Mouse (Mus musculus): ENCODE data around the gene Olfm1. TPM values are rescaled to one million over a fixed set of nuclear protein-coding genes. Genes with fewer than 3 reads are reported as not detected.

Olfm1 gene
- polyA plus RNA-seq, 1 experiment from 2014 or later = 7.6 TPM

GRCm38 (mm10) chr2:28216211-28216775 lies 23.5 kb downstream of the Olfm1 start:
- 67% methylated on average over 5 of the region's 5 CpGs for WGBS (ENCODE audit: insufficient replicate concordance)
- H3K27me3 ChIP-seq (ENCODE audit: control insufficient read depth, insufficient read depth, low read length) = peaks cover 7% of the 10 kb centered on the region; the same call in 1 of the 2 replicates
- H3K36me3 ChIP-seq (ENCODE audit: control insufficient read depth, insufficient read depth, low read length) = no peaks in the 10 kb centered on the region
- no peak overlapping the region for H3K27ac ChIP-seq (ENCODE audit: low read depth, low read length)
- H3K9ac ChIP-seq (ENCODE audit: low read depth, low read length) = no peak overlapping the region
- no peak for ATAC-seq (replicated peaks; ENCODE audit: insufficient number of reproducible peaks, low FRiP score, low TSS enrichment)
- no peak overlapping the region for H3K4me3 ChIP-seq (ENCODE audit: low read depth, low read length)
- H3K4me1 ChIP-seq (ENCODE audit: control insufficient read depth, insufficient read depth, low read length) = 0 out of 2 replicates have a peak, but pooled peaks cover 4% of the 10 kb centered on the region
- H3K9me3 ChIP-seq (replicated peaks; ENCODE audit: control insufficient read depth, low read length) = no peaks in the 10 kb centered on the region
- no peak overlapping the region for H3K4me2 ChIP-seq

DNA sequence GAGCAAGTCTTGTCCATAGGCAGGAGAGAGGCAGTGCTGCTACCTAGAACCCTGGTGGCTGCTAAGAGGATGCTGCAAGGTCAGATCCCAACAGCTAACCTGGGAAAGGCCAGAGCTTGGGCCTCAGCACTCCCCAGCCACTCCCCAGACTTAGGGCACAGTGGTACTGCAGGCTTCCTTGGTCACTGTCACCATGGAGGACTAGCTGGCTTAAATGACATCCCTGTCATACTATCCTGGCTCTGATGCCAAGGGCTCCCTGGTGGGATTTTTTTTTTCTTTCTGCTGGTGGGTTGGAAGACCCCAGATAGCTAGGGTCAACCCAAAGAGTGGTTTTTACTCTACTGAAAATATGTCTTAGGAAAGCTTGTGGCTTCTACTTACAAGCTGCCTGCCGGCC lies 25.0 kb downstream of the Olfm1 start:
- Histone ChIP-seq H3K9me3 (replicated peaks; ENCODE audit: control insufficient read depth, low read length) (no peaks in the 10 kb centered on the region), H3K27ac (ENCODE audit: low read depth, low read length) (no peak overlapping the region), H3K27me3 (ENCODE audit: control insufficient read depth, insufficient read depth, low read length) (no peaks in the 10 kb centered on the region), H3K36me3 (ENCODE audit: control insufficient read depth, insufficient read depth, low read length) (no peaks in the 10 kb centered on the region), H3K4me3 (ENCODE audit: low read depth, low read length) (no peak overlapping the region), H3K4me2 (no peak overlapping the region), H3K4me1 (ENCODE audit: control insufficient read depth, insufficient read depth, low read length) (0 out of 2 replicates have a peak, but pooled peaks cover 4% of the 10 kb centered on the region), H3K9ac (ENCODE audit: low read depth, low read length) (no peak overlapping the region)
- WGBS (ENCODE audit: insufficient replicate concordance) = 91% methylated on average over 1 of the region's 1 CpGs
- no peak for ATAC-seq (replicated peaks; ENCODE audit: insufficient number of reproducible peaks, low FRiP score, low TSS enrichment)

DNA sequence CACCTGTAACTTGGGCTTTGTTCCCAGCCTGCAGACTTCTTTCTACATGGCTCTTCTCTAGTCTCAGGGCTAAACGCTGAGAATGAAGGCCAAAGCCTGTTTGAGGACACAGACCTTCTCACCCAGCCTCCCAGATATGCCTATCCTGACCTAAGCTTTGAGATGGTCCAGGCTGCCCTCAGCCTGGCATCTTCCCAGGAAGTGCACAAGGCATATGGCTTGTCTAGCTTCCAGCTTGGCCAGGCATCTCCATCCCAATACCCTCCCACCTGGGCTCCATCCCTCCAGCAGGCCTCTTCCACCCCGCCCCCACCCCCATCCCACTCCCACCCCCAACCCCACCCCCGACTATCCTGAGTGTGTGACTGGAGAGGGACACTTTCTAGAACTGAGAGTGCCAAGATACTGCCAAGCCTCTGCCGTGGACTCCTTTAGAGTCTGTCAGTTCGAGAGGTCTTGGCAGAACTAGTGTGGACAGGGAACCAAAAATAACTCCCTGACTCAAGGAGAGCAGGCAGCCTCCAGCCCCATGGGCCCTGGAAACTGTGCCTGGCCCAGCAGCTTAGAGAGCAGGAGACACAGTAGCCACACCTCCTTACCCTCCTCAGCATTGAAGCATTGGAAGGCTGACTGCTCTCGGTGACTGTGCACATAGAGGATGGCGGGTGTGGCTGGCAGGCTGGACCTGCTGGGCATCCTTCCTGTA lies 26.0 kb downstream of the Olfm1 start:
- Histone ChIP-seq H3K4me1 (ENCODE audit: control insufficient read depth, insufficient read depth, low read length) (0 out of 2 replicates have a peak, but pooled peaks cover 4% of the 10 kb centered on the region), H3K27me3 (ENCODE audit: control insufficient read depth, insufficient read depth, low read length) (no peaks in the 10 kb centered on the region), H3K27ac (ENCODE audit: low read depth, low read length) (no peak overlapping the region), H3K4me2 (no peak overlapping the region), H3K36me3 (ENCODE audit: control insufficient read depth, insufficient read depth, low read length) (no peaks in the 10 kb centered on the region), H3K9ac (ENCODE audit: low read depth, low read length) (no peak overlapping the region), H3K4me3 (ENCODE audit: low read depth, low read length) (no peak overlapping the region), H3K9me3 (replicated peaks; ENCODE audit: control insufficient read depth, low read length) (no peaks in the 10 kb centered on the region)
- no peak for ATAC-seq (replicated peaks; ENCODE audit: insufficient number of reproducible peaks, low FRiP score, low TSS enrichment)
- 38% methylated on average over 7 of the region's 7 CpGs for WGBS (ENCODE audit: insufficient replicate concordance)

GRCm38 (mm10) chr2:28219625-28220024 lies 26.8 kb downstream of the Olfm1 start:
- H3K27me3 ChIP-seq (ENCODE audit: control insufficient read depth, insufficient read depth, low read length) = no peaks in the 10 kb centered on the region
- H3K4me3 ChIP-seq (ENCODE audit: low read depth, low read length) = no peak overlapping the region
- 75% methylated on average over 1 of the region's 1 CpGs for WGBS (ENCODE audit: insufficient replicate concordance)
- H3K4me2 ChIP-seq = no peak overlapping the region
- H3K9ac ChIP-seq (ENCODE audit: low read depth, low read length) = no peak overlapping the region
- H3K4me1 ChIP-seq (ENCODE audit: control insufficient read depth, insufficient read depth, low read length) = 0 out of 2 replicates have a peak, but pooled peaks cover 4% of the 10 kb centered on the region
- no peak for ATAC-seq (replicated peaks; ENCODE audit: insufficient number of reproducible peaks, low FRiP score, low TSS enrichment)
- H3K9me3 ChIP-seq (replicated peaks; ENCODE audit: control insufficient read depth, low read length) = no peaks in the 10 kb centered on the region
- no peaks in the 10 kb centered on the region for H3K36me3 ChIP-seq (ENCODE audit: control insufficient read depth, insufficient read depth, low read length)
- H3K27ac ChIP-seq (ENCODE audit: low read depth, low read length) = no peak overlapping the region

GRCm38 (mm10) chr2:28221803-28222202 lies 29.0 kb downstream of the Olfm1 start:
- 30% methylated on average over 2 of the region's 2 CpGs for WGBS (ENCODE audit: insufficient replicate concordance)
- H3K9ac ChIP-seq (ENCODE audit: low read depth, low read length) = no peak overlapping the region

DNA sequence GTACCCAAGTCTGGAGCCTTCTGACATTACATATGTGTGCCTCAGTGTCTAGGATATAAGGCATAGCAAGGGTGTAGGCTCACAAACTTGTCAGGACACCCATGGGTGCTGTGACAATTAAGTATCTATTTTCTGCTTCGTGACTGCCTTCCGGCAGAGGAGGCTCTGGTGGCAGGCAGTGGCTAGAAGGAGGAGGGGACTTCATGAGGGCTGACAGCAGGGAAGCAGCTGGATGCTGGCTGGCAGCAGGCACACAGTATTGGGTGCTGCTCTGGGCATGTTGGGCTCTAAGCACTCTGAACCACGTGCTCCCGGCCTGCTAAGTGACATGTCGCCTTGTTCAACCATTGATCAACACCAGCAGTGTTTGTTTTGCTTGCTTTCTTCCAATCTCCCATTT lies 32.0 kb downstream of the Olfm1 start:
- H3K27me3 ChIP-seq (ENCODE audit: control insufficient read depth, insufficient read depth, low read length) = 0 out of 2 replicates have a peak, but pooled peaks cover 3% of the 10 kb centered on the region
- ATAC-seq (replicated peaks; ENCODE audit: insufficient number of reproducible peaks, low FRiP score, low TSS enrichment) = no peak
- no peak overlapping the region for H3K4me2 ChIP-seq
- no peak overlapping the region for H3K27ac ChIP-seq (ENCODE audit: low read depth, low read length)
- 58% methylated on average over 5 of the region's 5 CpGs for WGBS (ENCODE audit: insufficient replicate concordance)
- no peak overlapping the region for H3K4me3 ChIP-seq (ENCODE audit: low read depth, low read length)
- H3K36me3 ChIP-seq (ENCODE audit: control insufficient read depth, insufficient read depth, low read length) = no peaks in the 10 kb centered on the region
- H3K9me3 ChIP-seq (replicated peaks; ENCODE audit: control insufficient read depth, low read length) = no peaks in the 10 kb centered on the region
- H3K4me1 ChIP-seq (ENCODE audit: control insufficient read depth, insufficient read depth, low read length) = no peaks in the 10 kb centered on the region
- no peak overlapping the region for H3K9ac ChIP-seq (ENCODE audit: low read depth, low read length)

More at GRCm38 (mm10) chr2:28221803-28222202, 29.0 kb downstream of the Olfm1 start:
- Histone ChIP-seq H3K27me3 (ENCODE audit: control insufficient read depth, insufficient read depth, low read length) (0 out of 2 replicates have a peak, but pooled peaks cover 3% of the 10 kb centered on the region), H3K4me1 (ENCODE audit: control insufficient read depth, insufficient read depth, low read length) (0 out of 2 replicates have a peak, but pooled peaks cover 4% of the 10 kb centered on the region), H3K36me3 (ENCODE audit: control insufficient read depth, insufficient read depth, low read length) (no peaks in the 10 kb centered on the region), H3K4me3 (ENCODE audit: low read depth, low read length) (no peak overlapping the region), H3K4me2 (no peak overlapping the region), H3K9me3 (replicated peaks; ENCODE audit: control insufficient read depth, low read length) (no peaks in the 10 kb centered on the region), H3K27ac (ENCODE audit: low read depth, low read length) (no peak overlapping the region)
- ATAC-seq (replicated peaks; ENCODE audit: insufficient number of reproducible peaks, low FRiP score, low TSS enrichment) = no peak

DNA sequence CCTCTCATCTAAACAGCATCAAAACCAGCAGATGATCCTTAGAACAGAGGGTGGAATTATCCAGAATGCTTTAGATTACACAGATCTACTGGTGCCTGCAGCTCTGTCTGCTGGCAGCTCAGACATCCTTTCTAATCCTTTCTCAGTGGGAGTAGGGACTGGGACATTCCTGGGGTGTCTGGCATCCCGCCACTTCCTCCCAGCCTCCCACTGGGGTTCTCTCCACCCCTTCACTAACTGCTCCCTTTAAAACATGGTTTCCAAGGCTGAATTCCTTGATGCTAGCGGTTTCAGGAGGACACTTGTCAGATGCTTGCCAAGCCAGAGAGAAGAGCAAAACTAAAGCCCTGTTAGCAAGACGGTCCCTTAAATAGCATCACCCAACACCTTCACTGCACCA lies 33.1 kb downstream of the Olfm1 start:
- no peak overlapping the region for H3K27ac ChIP-seq (ENCODE audit: low read depth, low read length)
- 44% methylated on average over 3 of the region's 3 CpGs for WGBS (ENCODE audit: insufficient replicate concordance)
- H3K4me2 ChIP-seq = no peak overlapping the region
- ATAC-seq (replicated peaks; ENCODE audit: insufficient number of reproducible peaks, low FRiP score, low TSS enrichment) = no peak
- no peaks in the 10 kb centered on the region for H3K4me1 ChIP-seq (ENCODE audit: control insufficient read depth, insufficient read depth, low read length)
- H3K9me3 ChIP-seq (replicated peaks; ENCODE audit: control insufficient read depth, low read length) = no peaks in the 10 kb centered on the region
- H3K27me3 ChIP-seq (ENCODE audit: control insufficient read depth, insufficient read depth, low read length) = 0 out of 2 replicates have a peak, but pooled peaks cover 3% of the 10 kb centered on the region
- no peaks in the 10 kb centered on the region for H3K36me3 ChIP-seq (ENCODE audit: control insufficient read depth, insufficient read depth, low read length)
- H3K9ac ChIP-seq (ENCODE audit: low read depth, low read length) = no peak overlapping the region
- no peak overlapping the region for H3K4me3 ChIP-seq (ENCODE audit: low read depth, low read length)

GRCm38 (mm10) chr2:28226971-28227370 lies 34.2 kb downstream of the Olfm1 start:
- WGBS (ENCODE audit: insufficient replicate concordance) = 68% methylated on average over 5 of the region's 5 CpGs
- Histone ChIP-seq H3K4me2 (no peak overlapping the region), H3K27ac (ENCODE audit: low read depth, low read length) (no peak overlapping the region), H3K36me3 (ENCODE audit: control insufficient read depth, insufficient read depth, low read length) (no peaks in the 10 kb centered on the region), H3K9me3 (replicated peaks; ENCODE audit: control insufficient read depth, low read length) (no peaks in the 10 kb centered on the region), H3K4me3 (ENCODE audit: low read depth, low read length) (no peak overlapping the region), H3K4me1 (ENCODE audit: control insufficient read depth, insufficient read depth, low read length) (no peaks in the 10 kb centered on the region), H3K9ac (ENCODE audit: low read depth, low read length) (no peak overlapping the region), H3K27me3 (ENCODE audit: control insufficient read depth, insufficient read depth, low read length) (0 out of 2 replicates have a peak, but pooled peaks cover 3% of the 10 kb centered on the region)
- ATAC-seq (replicated peaks; ENCODE audit: insufficient number of reproducible peaks, low FRiP score, low TSS enrichment) = no peak
